Mouse (Mus musculus) embryonic fibroblast, embryonic 13.5 days (primary cell): ENCODE results near the gene Sycp1. TPM values are rescaled to one million over a fixed set of nuclear protein-coding genes. Genes with fewer than 3 reads are reported as not detected.
A peak's percentile ranks its signal among the peaks of the same experiment; 100 is the strongest.

ENCODE experiments used
- H3K27ac ChIP-seq: 2 replicates; pipeline ENCODE4 v1.5.1; 2012; ENCODE audit warnings: low read length, control low read depth, inconsistent platforms; ENCODE audit not compliant: insufficient read depth
- H3K4me1 ChIP-seq: 2 replicates; pipeline ENCODE4 v1.6.1; 2011; ENCODE audit warnings: low read length; ENCODE audit not compliant: control insufficient read depth, insufficient read depth
- H3K4me3 ChIP-seq: 2 replicates; pipeline ENCODE4 v1.5.1; 2011; ENCODE audit warnings: mild to moderate bottlenecking, control low read depth, low read length; ENCODE audit not compliant: insufficient read depth
- CTCF ChIP-seq: IDR thresholded peaks from 2 replicates; pipeline ENCODE4 v1.5.1; 2011; ENCODE audit warnings: mild to moderate bottlenecking, control low read depth, low read length, moderate library complexity, borderline replicate concordance; ENCODE audit not compliant: insufficient read depth
- POLR2A ChIP-seq: IDR thresholded peaks from 2 replicates; pipeline ENCODE4 v1.6.1; 2011; ENCODE audit warnings: low read depth, mild to moderate bottlenecking, control low read depth, low read length, moderate library complexity
- polyA plus RNA-seq: library from polyadenylated mRNA; stranded (reverse); fragments of >200 nt; gene quantifications from 2 replicates; pipeline ENCODE4 v1.2.4, GENCODE M21; 2011; ENCODE audit warnings: low read depth; ENCODE audit not compliant: missing spikeins, insufficient read length

Sycp1 gene
- not detected in 2 replicates for polyA plus RNA-seq

DNA sequence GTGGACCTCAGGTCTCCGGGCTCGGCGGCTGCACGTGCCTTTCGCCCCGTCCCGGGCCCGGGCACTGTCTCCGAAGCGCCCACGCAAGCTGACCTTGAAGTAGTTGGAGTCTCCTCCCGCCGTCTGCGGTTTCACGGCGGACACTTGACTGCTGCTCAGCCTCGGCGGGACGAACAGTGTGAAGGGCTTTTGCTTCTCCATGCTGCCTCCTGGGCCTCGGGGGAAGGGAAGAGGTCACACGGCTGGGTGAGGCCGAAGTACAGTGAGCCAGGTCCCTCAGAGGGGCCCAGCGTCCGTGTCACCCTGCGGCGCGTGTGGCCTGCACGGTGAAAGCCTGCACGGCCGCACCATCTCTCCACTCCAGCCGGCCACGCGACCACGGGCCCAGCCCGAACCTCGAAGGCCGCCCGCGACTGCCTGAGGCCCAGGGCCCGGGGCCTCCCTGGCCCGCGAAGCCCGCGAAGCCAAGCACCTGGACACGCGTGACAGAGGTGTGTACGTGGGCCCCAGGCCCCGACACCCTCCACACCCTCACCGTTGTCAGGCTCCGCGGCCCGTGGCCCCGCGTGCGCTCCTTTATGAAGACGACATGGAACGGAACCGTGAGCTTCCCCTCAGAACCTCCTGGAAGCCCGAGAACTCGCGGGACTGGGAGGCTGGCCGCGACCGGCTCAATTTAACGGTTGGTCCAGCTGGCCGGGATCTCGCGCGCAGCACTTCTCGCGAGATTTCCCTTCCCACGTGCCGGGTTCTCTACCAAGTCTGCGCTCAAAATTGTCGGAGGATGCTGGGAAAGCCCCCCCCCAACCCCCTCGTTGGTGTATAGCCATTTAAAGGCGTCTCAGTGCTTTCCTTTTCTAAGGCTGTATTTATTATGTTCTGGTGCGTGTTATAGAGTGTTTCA lies at the start of gene Sycp1:
TSS of gene Sycp1 (minus strand) at position 650 of the 904 bp plus-strand sequence.
- H3K4me1 ChIP-seq, result no peaks in the 10 kb centered on the region
- H3K4me3 ChIP-seq, result no peak within 1 kb of the TSS
- no peak within 1 kb of the TSS for H3K27ac ChIP-seq
- TF ChIP-seq POLR2A (no peak), CTCF (no peak)

DNA sequence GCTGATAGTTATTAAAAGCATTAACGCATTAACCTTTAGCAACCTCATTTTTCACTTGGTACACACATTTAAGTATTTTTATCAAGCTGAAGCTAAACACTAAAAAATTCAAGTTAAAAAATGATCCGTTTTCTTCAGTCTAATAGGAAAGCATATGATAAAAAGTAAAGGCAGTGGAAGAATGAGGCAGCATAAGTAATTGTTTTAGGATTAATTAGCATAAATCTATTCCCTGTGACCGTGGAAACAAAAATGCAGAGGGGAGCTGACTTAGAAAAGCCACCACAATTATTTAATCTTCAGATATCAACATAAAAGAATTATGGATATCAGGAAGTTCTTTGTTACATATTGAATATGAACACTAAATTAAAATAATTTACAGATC lies 44.4 kb upstream of the Sycp1 start:
- no peaks in the 10 kb centered on the region for H3K4me1 ChIP-seq
- TF ChIP-seq CTCF, result no peak
- no peak for TF ChIP-seq POLR2A
- H3K4me3 ChIP-seq, result no peak overlapping the region
- no peak overlapping the region for H3K27ac ChIP-seq

DNA sequence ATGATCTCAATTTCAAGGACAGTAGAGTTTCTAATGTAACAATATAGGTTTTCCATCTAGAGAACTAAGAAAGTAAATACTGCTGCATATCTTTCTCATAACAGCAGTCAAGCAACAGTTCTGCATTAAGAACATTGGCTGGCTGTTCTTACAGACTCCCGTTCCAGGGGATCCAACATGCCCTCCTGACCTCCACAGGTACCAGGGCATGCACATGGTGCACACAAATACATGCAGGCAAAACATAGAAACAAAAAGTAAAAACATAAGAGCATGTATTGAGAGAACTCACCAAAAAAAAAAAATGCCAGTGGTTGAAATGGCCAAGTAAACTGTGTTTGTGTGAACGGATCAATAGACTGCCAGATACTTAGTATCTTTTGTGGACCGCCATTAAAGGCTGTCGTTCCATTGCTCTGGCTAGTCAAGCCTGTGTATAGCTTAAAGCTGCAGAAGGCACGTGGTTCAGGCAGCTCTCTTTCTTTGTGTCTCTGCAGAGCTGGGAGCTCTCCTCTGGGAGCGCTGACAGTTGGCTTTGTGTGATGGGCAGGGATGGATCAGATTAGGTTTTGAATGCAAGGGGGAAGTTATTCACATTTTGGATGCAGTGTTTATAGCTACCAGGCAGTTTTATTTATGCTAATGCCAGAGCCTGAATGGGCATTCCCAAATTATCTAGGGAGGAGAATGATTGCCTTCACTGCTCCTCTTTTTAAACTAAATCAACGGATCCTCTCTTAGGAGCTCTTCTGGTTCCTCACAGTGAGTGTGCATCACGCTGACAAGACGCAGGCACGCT lies 43.8 kb upstream of the Sycp1 start:
- Histone ChIP-seq H3K4me1 (no peaks in the 10 kb centered on the region), H3K4me3 (no peak overlapping the region), H3K27ac (no peak overlapping the region)
- no peak for TF ChIP-seq POLR2A
- no peak for TF ChIP-seq CTCF

- TF ChIP-seq CTCF (no peak), POLR2A (no peak)
- H3K27ac ChIP-seq, result no peak overlapping the region
- no peak overlapping the region for H3K4me3 ChIP-seq
- no peaks in the 10 kb centered on the region for H3K4me1 ChIP-seq
Measured at GRCm38 (mm10) chr3:102976906-102977305, 41.0 kb upstream of the Sycp1 start.

GRCm38 (mm10) chr3:102970508-102970907 lies 34.6 kb upstream of the Sycp1 start:
- Histone ChIP-seq H3K4me1 (peaks cover 6% of the 10 kb centered on the region), H3K4me3 (no peak overlapping the region), H3K27ac (peak overlapping the region; percentile 80)
- TF ChIP-seq CTCF, result no peak
- no peak for TF ChIP-seq POLR2A

- Histone ChIP-seq H3K4me3 (no peak overlapping the region), H3K4me1 (peaks cover 6% of the 10 kb centered on the region), H3K27ac (peak overlapping the region; percentile 80)
- TF ChIP-seq CTCF (no peak), POLR2A (no peak)
Measured at GRCm38 (mm10) chr3:102970067-102970466, 34.2 kb upstream of the Sycp1 start.

DNA sequence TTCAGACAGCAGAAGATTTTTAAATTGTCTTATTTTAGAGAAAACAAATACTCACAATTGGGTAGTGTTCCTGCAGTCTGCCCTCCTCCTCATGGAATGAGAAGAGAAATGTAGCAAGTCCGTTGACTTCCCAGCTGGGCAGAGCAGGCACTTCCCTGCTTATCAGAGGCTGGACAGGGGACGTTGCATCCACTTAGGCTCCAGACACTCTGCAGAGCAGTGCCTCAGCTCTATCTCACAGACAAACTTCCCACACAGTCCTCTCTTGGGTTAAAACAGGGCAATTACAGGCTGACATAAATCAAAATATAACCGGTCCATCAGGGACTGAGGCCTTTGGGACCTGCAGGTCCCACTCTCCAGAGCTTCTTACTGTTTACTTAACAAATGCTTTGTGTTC lies 28.1 kb upstream of the Sycp1 start, which contains the start of gene Nr1h5:
TSS of gene Nr1h5 (minus strand) at position 101 of the 400 bp plus-strand sequence.
- Histone ChIP-seq H3K4me1 (no peaks in the 10 kb centered on the region), H3K27ac (no peak within 1 kb of the TSS), H3K4me3 (no peak within 1 kb of the TSS)
- TF ChIP-seq CTCF (no peak), POLR2A (no peak)

- TF ChIP-seq POLR2A (no peak), CTCF (no peak)
- H3K4me3 ChIP-seq, result no peak overlapping the region
- no peaks in the 10 kb centered on the region for H3K4me1 ChIP-seq
- H3K27ac ChIP-seq, result no peak overlapping the region
Measured at GRCm38 (mm10) chr3:102955596-102955995, 19.7 kb upstream of the Sycp1 start.

- TF ChIP-seq POLR2A (no peak), CTCF (no peak)
- Histone ChIP-seq H3K4me3 (no peak overlapping the region), H3K4me1 (no peaks in the 10 kb centered on the region), H3K27ac (no peak overlapping the region)
Measured at GRCm38 (mm10) chr3:102955143-102955542, 19.2 kb upstream of the Sycp1 start.

DNA sequence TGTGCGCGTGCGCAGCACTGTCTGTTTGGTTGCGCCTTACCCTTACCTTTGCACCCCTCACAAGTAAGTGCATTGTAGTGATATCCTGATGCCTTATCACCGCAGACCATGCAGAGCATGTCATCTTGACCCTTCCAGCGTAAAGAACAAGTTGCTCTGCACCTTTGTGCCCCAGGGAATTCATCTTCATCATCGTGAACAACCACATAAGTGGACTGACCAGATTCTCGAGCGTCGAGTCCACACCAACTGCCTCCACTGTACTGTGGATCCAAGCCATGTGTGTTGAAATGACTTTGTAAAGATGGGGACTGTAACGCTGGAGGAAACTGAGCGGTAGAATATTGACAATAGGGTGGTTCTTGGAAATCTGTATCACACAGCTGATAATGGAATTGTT lies 18.6 kb upstream of the Sycp1 start:
- Histone ChIP-seq H3K4me3 (no peak overlapping the region), H3K4me1 (no peaks in the 10 kb centered on the region), H3K27ac (no peak overlapping the region)
- TF ChIP-seq CTCF (no peak), POLR2A (no peak)
